In genomic region chr19:16214946-16215345, GRCm38 (mm10) we compare ENCODE assay signal across 9 mouse cellular contexts.
DNase-seq lines count a peak whose midpoint lies in the region; ATAC-seq lines count a peak whose summit lies in the region.
"Had no signal": no experiment of that assay in that cellular context is flagged by ENCODE, and none has a peak within 500 bp of the region (broad histone marks: within the 10 kb centered on the region; RNA-seq: fewer than 3 reads in every experiment).

No protein-coding gene starts in this region.

- no peak overlapping the region for H3K4me3 ChIP-seq in lung, embryonic 16.5 days (ENCODE audit: low read length)
- H3K4me3 ChIP-seq: left cerebral cortex, adult 2 months had no signal

- no peak overlapping the region for H3K9ac ChIP-seq in lung, embryonic 16.5 days (ENCODE audit: low read length)

- H3K4me1 ChIP-seq in lung, embryonic 16.5 days (replicated peaks; ENCODE audit: control insufficient read depth, insufficient read depth, low read length), result peaks cover 11% of the 10 kb centered on the region

- H3K4me2 ChIP-seq in lung, embryonic 16.5 days (ENCODE audit: low read depth, low read length), result no peak overlapping the region

- no peaks in the 10 kb centered on the region for H3K27me3 ChIP-seq in lung, embryonic 16.5 days (ENCODE audit: control insufficient read depth, insufficient read depth, low read depth, low read length)

- no peaks in the 10 kb centered on the region for H3K9me3 ChIP-seq in lung, embryonic 16.5 days (ENCODE audit: control insufficient read depth, low read length)

- 39% methylated on average over 6 of the region's 6 CpGs for WGBS in lung, embryonic 16.5 days

- peaks cover 3% of the 10 kb centered on the region for H3K36me3 ChIP-seq in lung, embryonic 16.5 days (ENCODE audit: control insufficient read depth, insufficient read depth, low read length)

- DNase-seq in adrenal gland, adult (ENCODE audit: inconsistent age in 2 of 2, low spot score in 1 of 2), result peak; percentile 34 to 80
- no peak for DNase-seq in adrenal gland, postnatal 4 days (ENCODE audit: low spot score in 2 of 2)
- DNase-seq in urinary bladder, postnatal 25 days (ENCODE audit: low spot score), result peak; percentile 51
- no peak for DNase-seq in urinary bladder, postnatal 10 days (ENCODE audit: low spot score)
- DNase-seq in urinary bladder, postnatal 4 days (ENCODE audit: low spot score in 2 of 2), result peak; percentile 43 to 67
- no peak for DNase-seq in embryo, embryonic 10.5 days (ENCODE audit: low spot score)
- no peak for DNase-seq in layer of hippocampus, postnatal 25 days (ENCODE audit: extremely low spot score in 1 of 2, low spot score in 1 of 2)

- peak; percentile 51; the same call in 1 of the 2 replicates for ATAC-seq in lung, embryonic 16.5 days (ENCODE audit: low read depth)

- H3K27ac ChIP-seq in lung, embryonic 16.5 days (ENCODE audit: low read length), result peak overlapping the region; percentile 45; the same call in 1 of the 2 replicates
- H3K27ac ChIP-seq: left cerebral cortex, adult 2 months had no signal

Comparison
In these comparisons a context has a peak if more than half of its experiments do, and no peak if none do; other contexts are left out.
1. DNase-seq: peak in adrenal gland, adult (2 of 2), urinary bladder, postnatal 25 days (single experiment) and urinary bladder, postnatal 4 days (2 of 2); none in adrenal gland, postnatal 4 days (0 of 2), urinary bladder, postnatal 10 days (single experiment), embryo, embryonic 10.5 days (single experiment) and layer of hippocampus, postnatal 25 days (0 of 2).